Mouse (Mus musculus): ENCODE results near the gene Cideb. TPM values are rescaled to one million over a fixed set of nuclear protein-coding genes. Genes with fewer than 3 reads are reported as not detected.

Cideb gene
- not detected in 2 replicates for total RNA-seq (2017)

DNA sequence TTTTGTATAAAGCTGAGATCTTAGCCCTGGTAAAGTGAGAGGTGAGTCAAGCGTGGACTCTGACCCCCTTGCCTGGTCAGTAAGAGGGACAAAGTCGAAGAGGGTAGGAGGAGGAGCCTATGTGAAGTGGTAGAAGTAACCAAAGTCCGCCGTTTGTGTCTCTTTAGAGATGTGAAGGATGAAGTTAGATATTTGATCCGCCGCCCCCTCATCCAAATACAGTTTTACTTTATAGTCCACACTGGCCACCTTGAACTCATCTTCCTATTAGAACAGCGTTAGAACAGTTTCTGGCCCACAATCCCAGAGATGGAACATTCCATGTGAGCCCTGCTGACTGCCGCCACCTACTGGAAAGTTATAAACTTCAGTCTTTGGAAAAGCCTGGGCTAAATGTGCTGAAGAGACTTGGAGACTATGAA, at the start of gene Cideb:
Gene Cideb, minus strand, starts transcription at position 96 of the 422 bp plus-strand sequence.
- ATAC-seq (replicated peaks in 1 of 2; ENCODE audit: insufficient read depth in 1 of 2, low FRiP score in 2 of 2, low TSS enrichment in 1 of 2, low read depth in 1 of 2, poor library complexity in 2 of 2, severe bottlenecking in 2 of 2), result peak in 1 of 2 experiments; percentile 43; a peak in 1 of 4 replicates

- no peak for ATAC-seq (replicated peaks in 1 of 2; ENCODE audit: insufficient read depth in 1 of 2, low FRiP score in 2 of 2, low TSS enrichment in 1 of 2, low read depth in 1 of 2, poor library complexity in 2 of 2, severe bottlenecking in 2 of 2)
Observed at GRCm38 (mm10) chr14:55795380-55796163, 37.3 kb upstream of the Cideb start.

- no peak for ATAC-seq (replicated peaks in 1 of 2; ENCODE audit: insufficient read depth in 1 of 2, low FRiP score in 2 of 2, low TSS enrichment in 1 of 2, low read depth in 1 of 2, poor library complexity in 2 of 2, severe bottlenecking in 2 of 2)
Observed at GRCm38 (mm10) chr14:55793946-55794345, 35.7 kb upstream of the Cideb start.

DNA sequence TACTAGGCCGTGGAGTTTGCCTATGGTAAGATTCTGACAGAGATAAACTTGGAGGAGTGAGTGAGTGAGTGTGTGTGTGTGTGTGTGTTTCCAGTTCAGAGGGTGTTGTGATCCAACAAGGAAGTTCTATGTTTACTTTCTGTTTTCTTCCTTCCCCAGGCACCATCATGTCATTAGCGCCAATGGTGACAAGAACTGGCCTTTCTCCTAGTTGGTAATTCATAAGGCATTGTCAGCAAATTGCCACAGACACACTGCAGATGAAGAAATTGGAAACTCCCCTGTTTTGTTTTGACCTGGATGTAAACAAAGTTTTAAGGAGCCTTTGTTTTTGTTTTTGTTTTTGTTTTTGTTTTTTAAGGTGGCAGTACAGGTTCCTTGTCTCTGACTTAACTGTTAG, 35.2 kb upstream of the Cideb start:
- no peak for ATAC-seq (replicated peaks in 1 of 2; ENCODE audit: insufficient read depth in 1 of 2, low FRiP score in 2 of 2, low TSS enrichment in 1 of 2, low read depth in 1 of 2, poor library complexity in 2 of 2, severe bottlenecking in 2 of 2)

GRCm38 (mm10) chr14:55788256-55789050, 30.2 kb upstream of the Cideb start, which contains the start of gene Ripk3:
TSS of gene Ripk3 (minus strand) at chr14:55788865.
- ATAC-seq (replicated peaks in 1 of 2; ENCODE audit: insufficient read depth in 1 of 2, low FRiP score in 2 of 2, low TSS enrichment in 1 of 2, low read depth in 1 of 2, poor library complexity in 2 of 2, severe bottlenecking in 2 of 2), result peak; percentile 81 to 86

- ATAC-seq (replicated peaks in 1 of 2; ENCODE audit: insufficient read depth in 1 of 2, low FRiP score in 2 of 2, low TSS enrichment in 1 of 2, low read depth in 1 of 2, poor library complexity in 2 of 2, severe bottlenecking in 2 of 2), result no peak
Observed at GRCm38 (mm10) chr14:55787731-55788130, 29.5 kb upstream of the Cideb start.

DNA sequence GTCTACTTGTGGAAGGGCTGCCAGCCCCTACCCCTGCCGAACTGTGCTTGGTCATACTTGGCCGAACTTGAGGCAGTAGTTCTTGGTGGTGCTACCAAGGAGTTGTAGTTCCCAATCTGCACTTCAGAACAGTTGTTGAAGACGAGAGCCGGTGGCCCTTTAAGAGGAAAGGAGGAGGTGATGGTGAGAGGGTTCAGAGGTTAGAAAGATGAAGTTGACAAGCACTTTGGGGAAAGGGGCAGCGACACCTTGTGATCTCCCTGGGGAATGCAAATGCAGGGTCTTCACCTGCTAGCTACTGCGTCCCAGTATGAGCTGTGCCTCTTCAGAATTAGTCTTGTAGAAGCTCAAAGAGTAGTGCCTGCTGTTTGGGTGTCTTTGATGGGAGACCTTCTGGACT, 26.9 kb upstream of the Cideb start:
- no peak for ATAC-seq (replicated peaks in 1 of 2; ENCODE audit: insufficient read depth in 1 of 2, low FRiP score in 2 of 2, low TSS enrichment in 1 of 2, low read depth in 1 of 2, poor library complexity in 2 of 2, severe bottlenecking in 2 of 2)

DNA sequence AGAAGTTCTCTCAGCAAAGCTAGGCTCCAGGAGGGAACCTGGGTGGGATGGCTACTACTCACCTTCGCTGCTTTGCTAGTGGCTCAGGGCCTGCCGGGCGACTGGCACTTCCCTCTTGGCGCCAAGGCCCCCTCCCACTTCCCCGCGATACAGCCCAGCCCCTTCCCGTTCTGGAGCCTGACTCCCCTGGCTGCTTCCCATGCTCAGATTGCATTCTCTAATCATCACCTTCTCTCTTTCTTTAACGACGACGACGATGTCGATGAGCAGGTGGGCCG, 25.6 kb upstream of the Cideb start, which contains the start of gene Adcy4:
Gene Adcy4, minus strand, starts transcription at position 138 of the 278 bp plus-strand sequence.
- no peak for ATAC-seq (replicated peaks in 1 of 2; ENCODE audit: insufficient read depth in 1 of 2, low FRiP score in 2 of 2, low TSS enrichment in 1 of 2, low read depth in 1 of 2, poor library complexity in 2 of 2, severe bottlenecking in 2 of 2)

- no peak for ATAC-seq (replicated peaks in 1 of 2; ENCODE audit: insufficient read depth in 1 of 2, low FRiP score in 2 of 2, low TSS enrichment in 1 of 2, low read depth in 1 of 2, poor library complexity in 2 of 2, severe bottlenecking in 2 of 2)
Observed at GRCm38 (mm10) chr14:55783171-55783957, 25.1 kb upstream of the Cideb start.

DNA sequence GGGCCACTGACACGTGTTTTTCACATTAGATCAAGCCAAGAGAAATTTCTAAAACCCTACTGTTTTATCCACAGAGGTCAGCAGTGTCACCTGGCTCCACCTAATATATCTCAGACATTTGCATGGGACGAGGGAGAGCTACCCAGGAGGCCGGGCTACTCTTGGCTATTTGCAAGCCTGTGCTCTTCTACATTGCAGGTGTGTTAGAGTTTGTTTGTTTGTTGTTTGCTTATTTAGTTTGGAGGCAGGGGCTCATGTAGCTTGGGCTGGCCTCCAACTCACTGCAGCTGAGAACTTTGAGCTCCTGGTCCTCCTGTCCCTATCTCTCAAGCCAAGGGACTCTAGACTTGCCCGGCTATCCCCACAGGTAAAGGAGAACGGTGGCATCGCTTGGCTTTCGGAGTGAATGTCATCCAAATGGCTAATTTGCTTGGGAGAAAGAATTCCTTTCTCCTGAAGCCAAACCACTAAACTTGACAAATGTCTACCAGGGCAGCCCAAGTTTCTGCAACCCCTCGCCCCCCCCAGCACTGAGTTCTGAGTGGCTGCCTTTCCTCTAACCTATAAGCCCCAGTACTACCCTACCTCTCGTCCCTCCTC, 24.2 kb upstream of the Cideb start:
- ATAC-seq (replicated peaks in 1 of 2; ENCODE audit: insufficient read depth in 1 of 2, low FRiP score in 2 of 2, low TSS enrichment in 1 of 2, low read depth in 1 of 2, poor library complexity in 2 of 2, severe bottlenecking in 2 of 2), result no peak

DNA sequence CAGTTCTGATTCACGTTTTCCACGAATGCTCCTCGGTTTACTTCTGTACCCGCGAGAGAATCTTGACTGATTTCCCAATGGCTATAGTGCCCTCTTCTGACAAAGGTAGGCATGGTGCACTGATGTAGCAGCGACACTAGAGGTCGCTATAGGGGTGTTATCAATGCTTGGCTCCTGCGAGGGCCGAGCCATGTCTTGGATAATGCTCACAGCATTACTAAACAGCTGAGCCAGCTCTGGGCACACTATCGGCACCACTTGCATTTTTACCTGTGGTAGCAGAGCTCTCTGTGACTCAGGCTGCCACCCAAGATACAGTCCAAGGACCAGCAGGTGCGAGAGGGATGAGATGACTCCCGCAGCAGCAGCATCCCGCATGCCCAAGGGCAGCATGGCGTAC, 23.1 kb upstream of the Cideb start:
- ATAC-seq (replicated peaks in 1 of 2; ENCODE audit: insufficient read depth in 1 of 2, low FRiP score in 2 of 2, low TSS enrichment in 1 of 2, low read depth in 1 of 2, poor library complexity in 2 of 2, severe bottlenecking in 2 of 2), result peak; percentile 85 to 87

DNA sequence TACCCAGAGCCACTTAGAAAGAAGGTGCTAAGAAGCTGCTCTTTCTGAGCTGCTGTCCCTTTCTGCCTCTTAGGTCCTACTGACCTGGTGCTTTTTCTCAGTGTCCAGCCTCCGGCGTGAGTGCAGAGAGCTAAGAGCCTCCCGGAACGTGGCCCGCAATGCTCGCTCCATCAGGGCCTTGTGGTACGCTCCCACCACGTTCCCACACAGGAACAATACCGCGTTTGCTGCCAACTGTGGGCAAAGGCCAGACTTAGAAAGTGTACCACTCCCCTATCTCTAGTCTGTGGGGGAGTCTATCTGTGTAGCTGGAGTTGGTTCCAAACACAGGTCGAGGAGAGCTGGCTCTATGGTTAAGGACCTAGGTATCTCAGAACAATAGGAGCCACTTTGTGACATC, 22.5 kb upstream of the Cideb start:
- no peak for ATAC-seq (replicated peaks in 1 of 2; ENCODE audit: insufficient read depth in 1 of 2, low FRiP score in 2 of 2, low TSS enrichment in 1 of 2, low read depth in 1 of 2, poor library complexity in 2 of 2, severe bottlenecking in 2 of 2)

DNA sequence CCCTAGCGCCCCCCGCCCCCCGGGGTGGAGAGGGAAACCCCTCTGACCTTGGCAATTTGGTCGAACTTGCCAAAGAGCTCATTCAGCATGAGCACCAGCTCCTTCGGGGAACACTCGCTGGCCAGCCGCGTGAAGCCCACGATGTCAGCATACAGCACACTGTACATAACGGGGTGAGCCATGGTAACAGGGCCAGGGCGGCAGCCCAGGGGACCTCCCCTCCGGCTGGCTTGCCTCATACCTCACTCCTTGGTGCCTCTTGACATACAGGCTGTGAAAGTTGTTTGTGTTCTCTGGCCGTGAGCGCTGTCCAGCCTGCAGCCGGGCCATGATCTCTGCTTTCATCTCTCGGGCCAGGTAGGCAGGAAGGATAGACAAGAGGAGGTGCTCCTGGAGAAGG, 21.4 kb upstream of the Cideb start:
- ATAC-seq (replicated peaks in 1 of 2; ENCODE audit: insufficient read depth in 1 of 2, low FRiP score in 2 of 2, low TSS enrichment in 1 of 2, low read depth in 1 of 2, poor library complexity in 2 of 2, severe bottlenecking in 2 of 2), result no peak

DNA sequence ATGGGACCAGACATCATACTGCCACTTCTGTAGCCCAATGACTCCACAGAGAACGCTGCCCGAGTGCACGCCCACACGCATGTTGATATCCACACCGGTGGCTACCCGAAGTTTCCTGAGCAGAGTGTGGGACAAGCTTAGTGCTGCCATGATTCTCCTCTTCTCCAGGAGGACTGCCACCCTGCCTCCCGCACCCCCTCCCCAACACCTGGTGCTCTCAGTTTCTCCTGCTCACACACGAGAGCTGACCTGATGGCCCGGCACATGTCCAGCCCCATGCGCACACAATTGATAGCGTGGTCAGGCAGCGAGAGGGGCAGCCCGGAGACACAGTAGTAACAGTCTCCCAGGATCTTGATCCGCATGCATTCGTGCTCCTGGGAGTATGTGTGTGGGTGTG, 20.4 kb upstream of the Cideb start:
- ATAC-seq (replicated peaks in 1 of 2; ENCODE audit: insufficient read depth in 1 of 2, low FRiP score in 2 of 2, low TSS enrichment in 1 of 2, low read depth in 1 of 2, poor library complexity in 2 of 2, severe bottlenecking in 2 of 2), result no peak

DNA sequence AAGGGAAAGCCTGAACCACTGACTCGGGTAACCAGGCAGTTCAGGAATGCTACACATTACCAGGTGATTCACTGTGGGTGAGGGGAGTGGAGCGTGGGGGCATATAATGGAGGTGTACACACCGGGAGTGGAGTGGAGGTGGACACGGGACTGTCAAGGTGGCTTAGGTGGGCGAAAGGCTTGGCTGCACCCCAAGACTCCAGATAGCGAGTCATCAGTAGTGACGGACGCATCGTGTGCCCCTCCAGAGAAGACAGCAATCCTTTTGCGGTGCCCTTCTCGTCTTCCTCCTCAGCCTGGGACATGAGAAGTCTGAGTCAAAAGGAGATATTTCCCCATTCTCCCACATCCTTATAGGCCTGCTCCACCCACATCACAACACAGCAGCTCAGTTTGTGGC, 19.5 kb upstream of the Cideb start:
- no peak for ATAC-seq (replicated peaks in 1 of 2; ENCODE audit: insufficient read depth in 1 of 2, low FRiP score in 2 of 2, low TSS enrichment in 1 of 2, low read depth in 1 of 2, poor library complexity in 2 of 2, severe bottlenecking in 2 of 2)

DNA sequence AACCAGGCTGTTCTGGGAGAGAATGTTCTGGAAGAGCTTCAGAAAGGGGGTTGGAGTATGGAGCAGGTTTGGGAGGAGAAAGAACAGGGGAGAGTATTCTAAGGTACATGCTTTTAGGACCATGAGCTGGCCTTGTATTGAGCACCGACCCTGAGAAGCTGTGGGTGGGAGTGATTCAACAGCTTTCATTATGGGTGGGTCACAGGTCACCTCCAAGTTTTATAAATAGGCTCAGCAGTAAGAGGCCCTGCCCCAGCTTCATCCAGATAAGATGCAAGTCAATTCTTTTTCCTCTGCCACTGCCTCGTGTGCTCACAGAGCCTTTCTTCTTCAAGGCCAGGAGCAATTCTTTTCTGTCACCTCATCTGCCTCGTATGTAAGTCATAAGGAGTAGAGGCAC, 18.9 kb upstream of the Cideb start:
- no peak for ATAC-seq (replicated peaks in 1 of 2; ENCODE audit: insufficient read depth in 1 of 2, low FRiP score in 2 of 2, low TSS enrichment in 1 of 2, low read depth in 1 of 2, poor library complexity in 2 of 2, severe bottlenecking in 2 of 2)

DNA sequence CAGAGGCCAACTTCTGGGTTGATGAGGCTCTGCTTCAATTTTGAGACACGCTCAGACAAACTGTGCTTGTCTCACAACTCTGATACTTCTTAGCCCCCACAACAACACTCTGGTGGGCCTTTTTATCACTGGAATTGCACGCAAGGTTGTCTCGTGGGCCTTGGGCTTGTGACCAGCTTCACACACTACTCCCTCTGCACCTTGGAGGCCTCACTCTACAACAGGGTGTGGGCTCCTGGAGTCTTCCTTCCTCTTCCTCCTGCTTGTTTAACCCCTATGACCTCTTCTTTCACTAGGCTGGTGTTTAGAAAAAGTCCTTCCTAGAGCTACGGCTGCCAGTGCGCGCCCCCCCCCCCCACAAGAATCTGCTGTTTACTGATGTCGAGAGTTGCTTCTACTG, 18.5 kb upstream of the Cideb start:
- ATAC-seq (replicated peaks in 1 of 2; ENCODE audit: insufficient read depth in 1 of 2, low FRiP score in 2 of 2, low TSS enrichment in 1 of 2, low read depth in 1 of 2, poor library complexity in 2 of 2, severe bottlenecking in 2 of 2), result no peak
